Mouse (Mus musculus) liver, postnatal 0 days (tissue): ENCODE results near the gene Cd81. TPM values are rescaled to one million over a fixed set of nuclear protein-coding genes. Genes with fewer than 3 reads are reported as not detected.
A peak's percentile ranks its signal among the peaks of the same experiment; 100 is the strongest.

Source experiments
- ATAC-seq: fragments of 200-750 bp; cut with Nextera tagmentation; 2 replicates; pipeline ENCODE4 v1.8.0; 2017; ENCODE audit warnings: mild to moderate bottlenecking, moderate library complexity
- DNase-seq: peaks from one replicate; pipeline ENCODE4 v3.0.0-alpha.2; 2016
- H3K27ac ChIP-seq: fragments of 300-500 bp; sonication (generic); 2 replicates; pipeline ENCODE4 v1.5.1; 2014; ENCODE audit warnings: antibody characterized with exemption, moderate library complexity, mild to moderate bottlenecking, low read depth
- H3K27me3 ChIP-seq: fragments of 300-500 bp; sonication (generic); 2 replicates; pipeline ENCODE4 v1.6.1; 2014; ENCODE audit warnings: low read length, control low read depth, mixed read lengths; ENCODE audit not compliant: insufficient read depth
- H3K36me3 ChIP-seq: fragments of 300-500 bp; sonication (generic); replicated peaks from 2 replicates; pipeline ENCODE4 v1.6.1; 2014; ENCODE audit warnings: mild to moderate bottlenecking, control low read depth, low read length, moderate library complexity, mixed read lengths; ENCODE audit not compliant: insufficient read depth
- H3K4me1 ChIP-seq: fragments of 300-500 bp; sonication (generic); 2 replicates; pipeline ENCODE4 v1.6.1; 2014; ENCODE audit warnings: antibody characterized with exemption, mild to moderate bottlenecking, control low read depth; ENCODE audit not compliant: insufficient read depth
- H3K4me2 ChIP-seq: fragments of 300-500 bp; sonication (generic); 2 replicates; pipeline ENCODE4 v1.6.1; 2014; ENCODE audit warnings: low read depth, mild to moderate bottlenecking, low read length, moderate library complexity, mixed read lengths
- H3K4me3 ChIP-seq: fragments of 300-500 bp; sonication (generic); 2 replicates; pipeline ENCODE4 v1.5.1; 2014; ENCODE audit warnings: low read depth, low read length
- H3K9ac ChIP-seq: fragments of 300-500 bp; sonication (generic); replicated peaks from 2 replicates; pipeline ENCODE4 v1.6.1; 2014; ENCODE audit warnings: mild to moderate bottlenecking, moderate library complexity
- H3K9me3 ChIP-seq: fragments of 300-500 bp; sonication (generic); 2 replicates; pipeline ENCODE4 v1.6.1; 2016; ENCODE audit warnings: mild to moderate bottlenecking, control low read depth, low read length, mixed read lengths
- CTCF ChIP-seq: sonication (generic); IDR thresholded peaks from 2 replicates; pipeline ENCODE4 v1.5.1; 2016; ENCODE audit warnings: antibody characterized with exemption, low read depth
- EP300 ChIP-seq: IDR thresholded peaks from 2 replicates; pipeline ENCODE4 v1.6.1; 2016; ENCODE audit warnings: antibody characterized with exemption, low read depth, mild to moderate bottlenecking
- WGBS: fragments of 180-500 bp; shearing (Covaris S2); extraction: QIAGEN DNeasy Blood & Tissue Kit; methylation state at CpG from one replicate; pipeline ENCODE4 v1.1.7; 2014; ENCODE audit not compliant: insufficient replicate concordance; 5-methylcytosine and 5-hydroxymethylcytosine counted together
- polyA plus RNA-seq: library from polyadenylated mRNA; unstranded; fragments of >200 nt; fragmentation: Nextera tagmentation; extraction: Ambion mirVana; gene quantifications from 2 replicates; pipeline ENCODE4 v1.2.1, GENCODE M21; 2015

The Cd81 gene
- polyA plus RNA-seq, 1 experiment from 2014 or later = 231 TPM

DNA sequence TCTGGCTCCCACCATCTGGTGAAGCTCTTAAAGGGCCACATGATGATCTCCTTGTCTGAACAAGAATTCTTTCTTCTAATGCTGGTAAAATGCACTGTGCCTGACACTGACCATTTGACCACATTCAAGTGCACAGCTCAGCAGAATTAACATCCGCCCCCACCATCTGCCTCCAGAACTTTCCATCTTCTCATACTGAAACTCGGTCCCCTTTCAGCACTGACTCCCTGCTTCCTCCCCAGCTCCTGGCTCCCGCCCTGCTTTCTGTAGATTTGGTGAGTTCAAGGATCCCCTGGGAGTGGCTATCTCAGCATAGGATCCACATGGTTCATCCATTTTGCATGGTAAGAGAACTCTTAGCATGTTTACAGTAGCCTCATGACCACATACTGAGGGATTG lies 31.8 kb upstream of the Cd81 start:
- DNase-seq (no peak), ATAC-seq (no peak)
- Histone ChIP-seq H3K9me3 (no peaks in the 10 kb centered on the region), H3K36me3 (no peaks in the 10 kb centered on the region), H3K4me3 (no peak overlapping the region), H3K4me2 (no peak overlapping the region), H3K4me1 (peaks cover 11% of the 10 kb centered on the region), H3K9ac (no peak overlapping the region), H3K27me3 (no peaks in the 10 kb centered on the region), H3K27ac (no peak overlapping the region)
- 70% methylated on average over 3 of the region's 3 CpGs for whole genome bisulfite sequencing
- TF ChIP-seq CTCF (no peak), EP300 (no peak)

DNA sequence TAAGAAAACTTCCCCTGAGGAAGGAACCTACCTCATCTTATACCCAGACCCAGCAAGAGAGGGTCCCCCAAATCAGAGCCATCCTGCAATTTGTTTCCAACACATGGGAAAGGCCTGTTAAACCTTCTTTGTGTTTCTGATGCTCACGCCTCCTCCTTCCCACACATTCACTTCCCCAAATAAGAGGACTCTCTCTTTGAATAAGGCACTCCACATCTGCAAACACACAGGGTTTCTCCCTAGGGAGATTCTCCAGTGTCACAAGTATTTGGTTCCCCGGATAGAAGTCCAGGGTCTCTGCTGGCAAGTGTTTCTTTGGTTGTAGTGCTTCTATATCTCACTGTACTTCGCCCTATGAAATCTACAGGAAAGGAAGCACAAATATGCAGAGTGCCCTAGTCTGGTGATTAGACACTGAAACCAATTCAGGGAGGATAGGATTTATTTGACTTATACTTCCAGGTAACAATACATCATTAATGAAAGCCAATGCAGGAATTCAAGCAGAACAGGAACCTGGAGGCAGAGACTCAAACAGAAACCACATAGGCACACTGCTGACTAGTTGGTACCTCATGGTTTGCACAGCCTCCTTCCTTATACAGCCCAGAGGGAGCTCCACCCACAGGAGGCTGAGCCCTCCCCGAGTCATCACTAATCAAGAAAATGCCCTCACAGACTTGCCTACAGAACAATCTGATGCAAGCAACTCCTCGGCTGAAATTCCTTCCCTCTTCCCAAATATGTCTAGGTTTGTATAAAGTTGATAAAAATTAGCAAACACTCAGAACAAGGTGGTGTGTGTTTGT lies 31.0 kb upstream of the Cd81 start:
- Histone ChIP-seq H3K36me3 (no peaks in the 10 kb centered on the region), H3K9me3 (no peaks in the 10 kb centered on the region), H3K4me3 (no peak overlapping the region), H3K27ac (no peak overlapping the region), H3K4me2 (no peak overlapping the region), H3K27me3 (no peaks in the 10 kb centered on the region), H3K9ac (no peak overlapping the region), H3K4me1 (0 out of 2 replicates have a peak, but pooled peaks cover 4% of the 10 kb centered on the region)
- no peak for TF ChIP-seq EP300
- TF ChIP-seq CTCF = no peak
- no peak for DNase-seq
- 50% methylated on average over 5 of the region's 5 CpGs for WGBS
- ATAC-seq = peak; percentile 43; the same call in 1 of the 2 replicates

DNA sequence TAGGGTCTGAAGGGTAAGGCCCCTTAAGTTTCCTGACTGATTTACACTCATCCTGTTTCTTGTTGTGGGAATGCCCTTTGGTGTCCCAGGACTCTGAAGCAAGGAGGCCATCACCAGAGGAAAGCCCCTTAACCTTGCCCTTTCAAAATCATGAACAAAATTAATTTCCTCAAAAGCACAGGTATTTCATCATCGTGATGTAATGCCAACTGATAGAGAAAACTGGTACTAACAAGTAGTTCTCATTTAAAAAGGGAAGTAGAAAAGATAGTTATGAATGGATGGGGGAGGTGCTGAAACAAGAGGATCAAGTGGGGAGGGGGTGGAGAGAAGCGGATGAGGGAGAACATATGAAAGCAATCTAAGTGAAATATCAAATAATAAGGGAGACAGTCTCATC lies 29.0 kb upstream of the Cd81 start:
- Histone ChIP-seq H3K36me3 (no peaks in the 10 kb centered on the region), H3K4me2 (no peak overlapping the region), H3K27ac (no peak overlapping the region), H3K27me3 (no peaks in the 10 kb centered on the region), H3K4me3 (no peak overlapping the region), H3K9me3 (no peaks in the 10 kb centered on the region), H3K9ac (no peak overlapping the region), H3K4me1 (0 out of 2 replicates have a peak, but pooled peaks cover 4% of the 10 kb centered on the region)
- no peak for TF ChIP-seq EP300
- TF ChIP-seq CTCF = no peak
- 35% methylated on average over 2 of the region's 2 CpGs for WGBS
- ATAC-seq (no peak), DNase-seq (no peak)

DNA sequence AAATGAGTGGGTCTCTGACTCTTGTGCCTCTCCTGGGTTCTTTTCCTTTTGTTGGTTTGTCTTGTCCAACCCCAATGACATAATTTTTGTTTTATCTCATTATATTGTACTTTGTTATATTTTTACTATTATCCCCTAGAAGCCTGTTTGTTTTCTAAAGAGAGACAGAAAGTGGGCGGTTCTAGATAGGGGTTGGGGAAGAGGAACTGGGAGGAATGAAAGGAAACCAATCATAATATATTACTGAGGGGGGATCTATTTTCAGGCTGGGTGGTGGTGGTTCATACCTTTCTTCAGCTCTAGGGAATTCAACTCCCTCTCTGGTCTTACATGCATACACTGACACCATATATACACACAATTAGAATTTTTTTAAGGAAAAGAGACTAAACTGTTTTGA lies 28.2 kb upstream of the Cd81 start:
- no peak for ATAC-seq
- no peak overlapping the region for H3K9ac ChIP-seq
- WGBS = 62% methylated on average over 1 of the region's 1 CpGs

DNA sequence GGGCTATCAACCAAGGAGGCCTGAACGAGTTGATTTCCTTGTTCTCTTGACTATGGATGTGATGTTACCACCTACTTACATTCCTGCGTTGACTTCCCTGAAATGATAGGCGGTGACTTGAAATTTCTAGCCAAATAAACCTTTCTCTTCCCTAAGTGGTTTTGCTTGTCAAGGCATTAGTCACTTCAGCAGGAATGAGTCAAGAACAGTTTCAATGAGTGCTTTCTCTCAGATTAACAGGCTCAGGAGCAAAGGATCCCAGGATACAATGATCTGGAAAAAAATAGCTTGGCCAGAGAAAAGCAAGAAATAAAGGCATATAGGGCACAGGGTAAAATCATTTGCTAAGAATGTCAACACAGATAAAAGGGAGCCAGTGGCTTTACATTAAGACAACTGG lies 27.0 kb upstream of the Cd81 start:
- DNase-seq (no peak), ATAC-seq (no peak)
- no peak overlapping the region for H3K27ac ChIP-seq
- TF ChIP-seq EP300 = no peak
- TF ChIP-seq CTCF = no peak
- no peak overlapping the region for H3K4me2 ChIP-seq
- H3K9ac ChIP-seq = no peak overlapping the region
- no peaks in the 10 kb centered on the region for H3K27me3 ChIP-seq
- no peaks in the 10 kb centered on the region for H3K36me3 ChIP-seq
- no peaks in the 10 kb centered on the region for H3K9me3 ChIP-seq
- H3K4me3 ChIP-seq = no peak overlapping the region
- 83% methylated on average over 3 of the region's 3 CpGs for WGBS
- 0 out of 2 replicates have a peak, but pooled peaks cover 4% of the 10 kb centered on the region for H3K4me1 ChIP-seq

More for the DNA sequence above, 28.2 kb upstream of the Cd81 start:
- DNase-seq = no peak
- Histone ChIP-seq H3K36me3 (no peaks in the 10 kb centered on the region), H3K27me3 (no peaks in the 10 kb centered on the region), H3K27ac (no peak overlapping the region), H3K4me2 (no peak overlapping the region), H3K4me1 (0 out of 2 replicates have a peak, but pooled peaks cover 4% of the 10 kb centered on the region), H3K9me3 (no peaks in the 10 kb centered on the region), H3K4me3 (no peak overlapping the region)
- TF ChIP-seq EP300 = no peak
- TF ChIP-seq CTCF = no peak

DNA sequence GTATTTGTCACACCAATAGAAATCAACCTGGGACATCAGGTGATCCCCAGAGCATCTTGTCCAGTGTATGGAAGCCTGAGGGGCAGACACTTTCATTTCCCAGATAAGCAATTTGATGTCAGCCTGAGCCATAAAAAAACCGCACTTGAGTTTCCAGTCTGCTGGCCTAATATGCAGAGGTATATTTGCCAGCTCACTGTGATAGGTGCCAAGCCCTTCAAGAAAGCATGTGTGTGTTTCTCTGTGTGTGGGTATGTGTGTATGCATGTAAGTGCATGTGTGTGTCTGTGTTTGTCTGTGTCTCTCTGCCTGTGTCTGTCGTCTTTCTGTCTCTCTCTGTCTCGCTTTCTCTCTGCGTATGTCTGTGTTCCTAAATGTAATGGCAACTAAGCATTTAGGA lies 25.3 kb upstream of the Cd81 start:
- no peak for ATAC-seq
- 88% methylated on average over 4 of the region's 4 CpGs for WGBS
- H3K4me1 ChIP-seq = 0 out of 2 replicates have a peak, but pooled peaks cover 4% of the 10 kb centered on the region
- H3K27ac ChIP-seq = no peak overlapping the region
- no peaks in the 10 kb centered on the region for H3K36me3 ChIP-seq
- no peak overlapping the region for H3K4me3 ChIP-seq
- no peak overlapping the region for H3K9ac ChIP-seq
- no peaks in the 10 kb centered on the region for H3K27me3 ChIP-seq
- TF ChIP-seq CTCF = no peak
- no peak for TF ChIP-seq EP300
- no peaks in the 10 kb centered on the region for H3K9me3 ChIP-seq
- no peak for DNase-seq
- no peak overlapping the region for H3K4me2 ChIP-seq
